Mouse (Mus musculus) midbrain, embryonic 13.5 days (tissue): ENCODE measurements around the gene Prkcb. TPM values are rescaled to one million over a fixed set of nuclear protein-coding genes. Genes with fewer than 3 reads are reported as not detected.

Experiments
- ATAC-seq: fragments of 200-750 bp; cut with Nextera tagmentation; 2 replicates; pipeline ENCODE4 v1.8.0; 2017; ENCODE audit warnings: mild to moderate bottlenecking, moderate TSS enrichment, moderate library complexity
- H3K27ac ChIP-seq: fragments of 300-500 bp; sonication (generic); 2 replicates; pipeline ENCODE4 v1.5.1; 2015; ENCODE audit warnings: inconsistent platforms, mild to moderate bottlenecking, moderate library complexity
- H3K27me3 ChIP-seq: fragments of 300-500 bp; sonication (generic); 2 replicates; pipeline ENCODE4 v1.6.1; 2015; ENCODE audit warnings: mild to moderate bottlenecking, inconsistent platforms
- H3K36me3 ChIP-seq: fragments of 300-500 bp; sonication (generic); 2 replicates; pipeline ENCODE4 v1.6.1; 2015; ENCODE audit warnings: mild to moderate bottlenecking, inconsistent platforms
- H3K4me1 ChIP-seq: fragments of 300-500 bp; sonication (generic); replicated peaks from 2 replicates; pipeline ENCODE4 v1.6.1; 2015; ENCODE audit warnings: inconsistent platforms
- H3K4me2 ChIP-seq: fragments of 300-500 bp; sonication (generic); replicated peaks from 2 replicates; pipeline ENCODE4 v1.6.1; 2015; ENCODE audit warnings: moderate library complexity, mild to moderate bottlenecking, inconsistent platforms
- H3K4me3 ChIP-seq: fragments of 300-500 bp; sonication (generic); replicated peaks from 2 replicates; pipeline ENCODE4 v1.5.1; 2015; ENCODE audit warnings: mild to moderate bottlenecking, inconsistent platforms
- H3K9ac ChIP-seq: fragments of 300-500 bp; sonication (generic); replicated peaks from 2 replicates; pipeline ENCODE4 v1.6.1; 2015; ENCODE audit warnings: mild to moderate bottlenecking, inconsistent platforms
- H3K9me3 ChIP-seq: fragments of 300-500 bp; sonication (generic); 2 replicates; pipeline ENCODE4 v1.6.1; 2016; ENCODE audit warnings: mild to moderate bottlenecking, inconsistent platforms
- whole genome bisulfite sequencing: fragments of 180-500 bp; shearing (Covaris S2); methylation state at CpG from one replicate; pipeline ENCODE4 v1.1.7; 2015; 5-methylcytosine and 5-hydroxymethylcytosine counted together
- polyA plus RNA-seq: library from polyadenylated mRNA; unstranded; fragments of >200 nt; fragmentation: Nextera tagmentation; extraction: Ambion mirVana; gene quantifications from 2 replicates; pipeline ENCODE4 v1.2.1, GENCODE M21; 2015

Prkcb gene
- polyA plus RNA-seq, 1 experiment from 2014 or later = 46.4 TPM

DNA sequence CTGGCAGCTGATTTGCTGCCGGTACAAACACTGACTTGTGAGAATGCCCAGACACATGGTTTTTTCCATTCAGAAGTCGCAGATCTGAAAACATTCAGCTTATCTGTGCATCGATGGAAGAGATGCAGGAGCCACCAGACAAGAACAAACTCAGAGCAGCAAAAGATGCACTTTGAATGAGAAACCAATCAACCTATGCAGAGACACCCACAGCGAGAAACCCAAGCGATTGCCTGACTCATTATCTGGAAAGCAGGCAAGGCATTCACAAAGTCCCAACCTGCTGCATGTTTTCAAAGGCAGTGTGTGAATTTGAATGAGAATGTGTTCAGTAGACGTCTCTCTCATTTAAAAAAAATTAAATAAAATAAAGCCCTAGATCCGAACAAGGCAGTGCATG, 386.7 kb downstream of the Prkcb start:
- WGBS = 73% methylated on average over 7 of the region's 7 CpGs
- Histone ChIP-seq H3K36me3 (no peaks in the 10 kb centered on the region), H3K27ac (no peak overlapping the region), H3K4me3 (no peak overlapping the region), H3K27me3 (peaks cover 12% of the 10 kb centered on the region; the same call in 1 of the 2 replicates), H3K9me3 (no peaks in the 10 kb centered on the region), H3K9ac (no peak overlapping the region), H3K4me1 (peaks cover 13% of the 10 kb centered on the region; the same call in 1 of the 2 replicates), H3K4me2 (0 out of 2 replicates have a peak overlapping the region, but pooled peaks have one; percentile 9)
- ATAC-seq = no peak

Other genes with a start within 250 kb of the Prkcb start
- 69.5 and 74.8 TPM in 2 replicates for gene Ubfd1, start 221.6 kb upstream of the Prkcb start, polyA plus RNA-seq
- gene Ears2, start 221.5 kb upstream of the Prkcb start, polyA plus RNA-seq = 10.4 and 10.7 TPM in 2 replicates
- 635 and 660 TPM in 2 replicates for gene Ndufab1, start 186.9 kb upstream of the Prkcb start, polyA plus RNA-seq
- gene Palb2, start 155.8 kb upstream of the Prkcb start, polyA plus RNA-seq = 9.0 and 9.1 TPM in 2 replicates
- gene Dctn5, start 155.7 kb upstream of the Prkcb start, polyA plus RNA-seq = 156 and 163 TPM in 2 replicates
- 54.5 and 55.2 TPM in 2 replicates for gene Plk1, start 129.3 kb upstream of the Prkcb start, polyA plus RNA-seq
- 0.78 and 1.1 TPM in 2 replicates for gene Ern2, start 102.5 kb upstream of the Prkcb start, polyA plus RNA-seq
- 1.2 and 1.5 TPM in 2 replicates for gene Chp2, start 69.3 kb upstream of the Prkcb start, polyA plus RNA-seq